Mouse (Mus musculus): ENCODE results near the gene Vmn2r52. TPM values are rescaled to one million over a fixed set of nuclear protein-coding genes. Genes with fewer than 3 reads are reported as not detected.

Gene Vmn2r52
- polyA plus RNA-seq (2014; fragmentation: Illumina TruSeq; extraction: RNeasy Lipid Tissue Mini Kit (QIAGEN cat#74804); ENCODE audit: insufficient read depth, low read depth, low replicate concordance), result not detected

DNA sequence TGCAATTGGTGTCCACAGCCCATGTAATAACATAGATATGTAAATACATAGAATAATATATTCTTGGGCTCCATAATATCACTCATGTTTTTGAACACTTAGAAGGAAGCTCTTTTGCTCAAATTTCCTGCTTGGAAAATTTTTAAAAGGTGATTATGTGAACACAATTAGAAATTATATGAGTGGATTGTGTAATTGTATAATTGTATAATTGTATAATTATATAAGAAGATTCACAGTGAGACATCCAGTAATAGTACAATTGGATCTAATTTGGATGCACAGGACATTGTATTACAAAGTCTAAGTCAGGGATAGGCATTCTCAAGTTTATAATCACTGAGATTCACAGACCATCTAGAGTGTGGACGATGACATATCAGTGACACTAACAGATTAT, at the start of gene Vmn2r52:
TSS of gene Vmn2r52 (minus strand) at position 101 of the 400 bp plus-strand sequence.

DNA sequence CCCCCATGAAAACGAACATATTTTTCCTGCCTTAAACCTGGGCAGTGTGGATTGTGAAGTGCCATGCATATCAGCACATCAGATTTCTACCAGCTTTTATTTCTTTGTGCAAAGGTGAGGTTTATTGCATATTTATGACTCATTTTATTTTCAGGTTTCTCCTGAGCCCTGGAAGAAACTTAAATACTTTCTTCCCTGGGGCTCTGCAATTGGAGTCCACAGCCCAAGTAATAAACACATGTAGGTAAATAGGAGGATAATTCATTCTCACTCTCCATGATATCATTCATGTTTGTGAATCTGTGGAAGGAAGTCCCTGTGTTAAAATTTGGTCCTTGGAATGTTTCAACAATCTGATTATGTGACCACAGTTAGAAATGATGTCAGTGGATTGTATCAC, 70.7 kb downstream of the Vmn2r52 start, which contains the start of gene Vmn2r51:
TSS of gene Vmn2r51 (minus strand) at position 101 of the 400 bp plus-strand sequence.

Other genes with a start within 250 kb of the Vmn2r52 start
- gene Vmn2r48, start 223.0 kb downstream of the Vmn2r52 start, polyA plus RNA-seq (2014; fragmentation: Illumina TruSeq; extraction: RNeasy Lipid Tissue Mini Kit (QIAGEN cat#74804); ENCODE audit: insufficient read depth, low read depth, low replicate concordance), result not detected
- gene Vmn2r49, start 184.3 kb downstream of the Vmn2r52 start, polyA plus RNA-seq (2014; fragmentation: Illumina TruSeq; extraction: RNeasy Lipid Tissue Mini Kit (QIAGEN cat#74804); ENCODE audit: insufficient read depth, low read depth, low replicate concordance), result not detected
- gene Vmn2r50, start 123.3 kb downstream of the Vmn2r52 start, polyA plus RNA-seq (2014; fragmentation: Illumina TruSeq; extraction: RNeasy Lipid Tissue Mini Kit (QIAGEN cat#74804); ENCODE audit: insufficient read depth, low read depth, low replicate concordance), result not detected
- not detected for gene Vmn2r51, start 70.8 kb downstream of the Vmn2r52 start, polyA plus RNA-seq (2014; fragmentation: Illumina TruSeq; extraction: RNeasy Lipid Tissue Mini Kit (QIAGEN cat#74804); ENCODE audit: insufficient read depth, low read depth, low replicate concordance)
- not detected for gene Vmn1r66, start 101.4 kb upstream of the Vmn2r52 start, polyA plus RNA-seq (2014; fragmentation: Illumina TruSeq; extraction: RNeasy Lipid Tissue Mini Kit (QIAGEN cat#74804); ENCODE audit: insufficient read depth, low read depth, low replicate concordance)